In the genomic region with DNA sequence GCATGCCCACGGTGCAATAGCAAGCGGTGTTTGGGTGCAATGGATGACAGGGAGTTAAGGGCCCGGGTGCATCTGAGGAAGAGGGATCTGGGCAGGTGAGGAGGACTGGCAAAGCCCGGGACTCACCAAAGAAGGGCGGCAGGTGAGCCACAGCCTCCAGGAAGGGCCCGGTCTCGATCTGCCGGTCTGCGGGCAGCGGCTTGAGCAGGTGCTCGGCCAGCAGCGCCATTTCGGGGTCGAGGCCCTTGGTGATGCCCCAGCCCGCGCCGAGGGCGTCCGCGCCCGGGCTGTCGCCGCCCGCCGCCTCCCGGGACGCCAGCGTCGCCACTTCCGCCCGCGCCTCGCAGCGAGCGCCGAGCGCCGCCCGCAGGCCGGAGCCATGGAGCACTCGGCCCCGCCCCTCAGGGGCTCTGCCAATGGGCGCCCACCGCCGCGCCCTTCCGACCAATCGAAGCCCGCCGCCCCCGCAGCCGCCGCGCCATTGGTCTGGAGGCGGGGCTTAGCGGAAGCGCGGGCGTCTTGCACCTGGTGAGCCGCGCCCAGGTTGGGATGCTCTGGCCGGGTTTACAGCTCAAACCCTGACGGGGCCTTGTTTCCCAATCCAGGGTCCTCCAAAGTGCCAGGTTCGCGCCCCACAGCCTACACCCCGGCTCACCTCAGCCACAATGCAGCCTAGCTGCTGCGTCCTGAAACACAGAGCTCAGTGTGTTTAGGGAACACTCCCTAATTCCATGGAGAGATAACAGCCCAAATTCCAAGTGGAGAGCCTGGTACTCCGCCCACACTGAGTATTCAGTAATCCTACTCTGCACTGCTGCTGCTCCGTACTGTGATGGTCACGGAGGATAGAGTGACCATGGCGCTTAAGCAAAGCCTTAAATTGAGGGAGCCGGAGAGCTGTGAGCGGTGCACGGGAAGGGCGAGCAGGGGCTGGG, we compare ENCODE assay signal across 8 mouse cellular contexts. TPM values are rescaled to one million over a fixed set of nuclear protein-coding genes. Genes with fewer than 3 reads are reported as not detected.
A peak's percentile ranks its signal among the peaks of the same experiment; 100 is the strongest.
DNase-seq lines count a peak whose midpoint lies in the region; ATAC-seq and TF ChIP-seq lines count a peak whose summit lies in the region.

TSS of gene Gltp (minus strand) at position 352 of the 935 bp plus-strand sequence.

- no peak for TF ChIP-seq POLR2A in liver, adult 2 months (IDR thresholded peaks at IDR 0.05; ENCODE audit: extremely low read depth, insufficient read depth, low read length)
- peak; percentile 81 for TF ChIP-seq POLR2A in myocyte (IDR thresholded peaks at IDR 0.05; ENCODE audit: insufficient read length, low read depth)

- 0 out of 2 replicates have a peak, but pooled peaks cover 2% of the 10 kb centered on the region for H3K79me2 ChIP-seq in liver, adult 2 months (ENCODE audit: control insufficient read depth, insufficient read depth, low read length)
- H3K79me2 ChIP-seq in myocyte (ENCODE audit: control insufficient read depth, insufficient read depth) = no peaks in the 10 kb centered on the region

- TF ChIP-seq CTCF in liver, adult 2 months (IDR thresholded peaks at IDR 0.05; ENCODE audit: low read depth, low read length) = peak; percentile 30; the same call in 1 of the 2 replicates

- DNase-seq in A20 (ENCODE audit: low read depth, low spot score) = peak; percentile 96
- peak; percentile 97 for DNase-seq in brain, adult 2 months (ENCODE audit: low read depth, low spot score)
- peak; percentile 30 for DNase-seq in liver, adult 2 months (ENCODE audit: extremely low read depth, low read depth, low spot score)
- DNase-seq in splenic B cell, adult 2 months (ENCODE audit: low read depth, low spot score) = peak; percentile 96

- 4% methylated on average over 53 of the region's 75 CpGs for WGBS in heart, embryonic 11.5 days (ENCODE audit: insufficient replicate concordance)
- 5% methylated on average over 71 of the region's 75 CpGs for WGBS in kidney, embryonic 16.5 days
- 6% methylated on average over 74 of the region's 75 CpGs for WGBS in liver, adult 2 months

- H3ac ChIP-seq in myocyte (ENCODE audit: control insufficient read depth, insufficient read length) = peak within 1 kb of the TSS; percentile 26

- 0 out of 2 replicates have a peak within 1 kb of the TSS, but pooled peaks have one; percentile 15 for H3K27ac ChIP-seq in heart, embryonic 11.5 days (ENCODE audit: low read depth, low read length)
- H3K27ac ChIP-seq in kidney, embryonic 16.5 days (ENCODE audit: low read length) = peak within 1 kb of the TSS; percentile 50; the same call in 1 of the 2 replicates
- H3K27ac ChIP-seq in liver, adult 2 months (replicated peaks; ENCODE audit: insufficient read depth, low read depth, low read length) = no peak within 1 kb of the TSS

- no peaks in the 10 kb centered on the region for H3K36me3 ChIP-seq in heart, embryonic 11.5 days (ENCODE audit: control insufficient read depth, insufficient read depth, low read length)
- H3K36me3 ChIP-seq in kidney, embryonic 16.5 days (ENCODE audit: insufficient read depth, low read length) = no peaks in the 10 kb centered on the region
- H3K36me3 ChIP-seq in liver, adult 2 months (ENCODE audit: control insufficient read depth, insufficient read depth, low read length) = no peaks in the 10 kb centered on the region
- H3K36me3 ChIP-seq in myocyte (ENCODE audit: control insufficient read depth, insufficient read depth) = no peaks in the 10 kb centered on the region
- no peaks in the 10 kb centered on the region for H3K36me3 ChIP-seq in splenic B cell, adult 2 months (ENCODE audit: control insufficient read depth, insufficient read depth, low read length, poor library complexity, severe bottlenecking)

- ATAC-seq in erythroblast, adult 5-6 weeks (replicated peaks; ENCODE audit: low FRiP score, poor library complexity, severe bottlenecking) = peak; percentile 95
- peak; percentile 93 for ATAC-seq in heart, embryonic 11.5 days (replicated peaks; ENCODE audit: insufficient number of reproducible peaks, low FRiP score, low TSS enrichment)
- ATAC-seq in kidney, embryonic 16.5 days (ENCODE audit: low FRiP score, low TSS enrichment) = peak; percentile 94

- H3K4me1 ChIP-seq in heart, embryonic 11.5 days (ENCODE audit: control insufficient read depth, insufficient read depth, low read length) = peaks cover 14% of the 10 kb centered on the region
- H3K4me1 ChIP-seq in kidney, embryonic 16.5 days (ENCODE audit: insufficient read depth, low read length) = peaks cover 21% of the 10 kb centered on the region
- peaks cover 3% of the 10 kb centered on the region; the same call in 1 of the 2 replicates for H3K4me1 ChIP-seq in liver, adult 2 months (ENCODE audit: control insufficient read depth, insufficient read depth, low read length)

- peak within 1 kb of the TSS; percentile 80 for H3K4me3 ChIP-seq in heart, embryonic 11.5 days (ENCODE audit: low read depth, low read length)
- peak within 1 kb of the TSS; percentile 65 for H3K4me3 ChIP-seq in kidney, embryonic 16.5 days (ENCODE audit: low read length)
- H3K4me3 ChIP-seq in liver, adult 2 months (ENCODE audit: insufficient read depth, low read depth, low read length) = peak within 1 kb of the TSS; percentile 81
- H3K4me3 ChIP-seq in myocyte = peak within 1 kb of the TSS; percentile 44

- no peaks in the 10 kb centered on the region for H3K27me3 ChIP-seq in heart, embryonic 11.5 days (ENCODE audit: control insufficient read depth, insufficient read depth, low read length)
- no peaks in the 10 kb centered on the region for H3K27me3 ChIP-seq in kidney, embryonic 16.5 days (ENCODE audit: insufficient read depth, low read length)
- H3K27me3 ChIP-seq in liver, adult 2 months (ENCODE audit: control insufficient read depth, insufficient read depth, low read length) = no peaks in the 10 kb centered on the region
- peaks cover 13% of the 10 kb centered on the region for H3K27me3 ChIP-seq in myocyte (ENCODE audit: control insufficient read depth, insufficient read depth, insufficient read length)
- no peaks in the 10 kb centered on the region for H3K27me3 ChIP-seq in splenic B cell, adult 2 months (ENCODE audit: control insufficient read depth, insufficient read depth, low read length, poor library complexity, severe bottlenecking)

- no peaks in the 10 kb centered on the region for H3K9me3 ChIP-seq in heart, embryonic 11.5 days (replicated peaks; ENCODE audit: control insufficient read depth, low read length)
- H3K9me3 ChIP-seq in kidney, embryonic 16.5 days (ENCODE audit: low read length) = no peaks in the 10 kb centered on the region

- peak within 1 kb of the TSS; percentile 82 for H3K9ac ChIP-seq in heart, embryonic 11.5 days (ENCODE audit: low read depth, low read length)
- H3K9ac ChIP-seq in kidney, embryonic 16.5 days (replicated peaks; ENCODE audit: low read length) = peak within 1 kb of the TSS; percentile 86
- H3K9ac ChIP-seq in liver, adult 2 months (ENCODE audit: low read depth, low read length) = peak within 1 kb of the TSS; percentile 85

- H3K4me2 ChIP-seq in heart, embryonic 11.5 days = peak within 1 kb of the TSS; percentile 99
- peak within 1 kb of the TSS; percentile 93 for H3K4me2 ChIP-seq in kidney, embryonic 16.5 days (replicated peaks; ENCODE audit: low read depth, low read length)
- peak within 1 kb of the TSS; percentile 92 for H3K4me2 ChIP-seq in myocyte (ENCODE audit: low read depth)

TF ChIP-seq in myocyte, 11 proteins besides CTCF, POLR2A, EP300 and RAD21:
- TF ChIP-seq CEBPB (IDR thresholded peaks at IDR 0.05; ENCODE audit: insufficient read depth, poor library complexity, severe bottlenecking) (no peak), MYOG (IDR thresholded peaks at IDR 0.05; ENCODE audit: control insufficient read depth in 1 of 3, insufficient read depth in 1 of 3, insufficient read length in 2 of 3, low read depth in 2 of 3) (peak in 1 of 3 experiments; percentile 30), MYOD1 (IDR thresholded peaks at IDR 0.05; ENCODE audit: control insufficient read depth in 1 of 3, insufficient read length in 2 of 3, low read depth in 2 of 3) (peak in 2 of 3 experiments; percentile 27 to 56), SRF (IDR thresholded peaks at IDR 0.05; ENCODE audit: control insufficient read depth, insufficient read length, low read depth) (no peak), TCF12 (IDR thresholded peaks at IDR 0.05; ENCODE audit: insufficient read depth, poor library complexity, severe bottlenecking) (no peak), USF1 (IDR thresholded peaks at IDR 0.05; ENCODE audit: low read depth) (no peak), MAX (IDR thresholded peaks at IDR 0.05; ENCODE audit: low read depth) (no peak), TCF3 (IDR thresholded peaks at IDR 0.05; ENCODE audit: insufficient read length, low read depth) (no peak), E2F4 (IDR thresholded peaks at IDR 0.05; ENCODE audit: insufficient read depth) (peak; percentile 77), REST (IDR thresholded peaks at IDR 0.05; ENCODE audit: insufficient read depth, insufficient read length) (no peak), POLR2AphosphoS2 (IDR thresholded peaks at IDR 0.05; ENCODE audit: insufficient read length, low read depth) (peak; percentile 61)

RNA-seq across cellular contexts. Expression of gene Gltp, which starts in this region (rescaled TPM):
- 54.8 and 68.4 TPM in 2 replicates for total RNA-seq in erythroblast, adult 5-6 weeks (2015; ENCODE audit: low replicate concordance)
- 13.0 and 31.2 TPM in 2 replicates for total RNA-seq in erythroblast, adult 5-6 weeks (2017; ENCODE audit: low replicate concordance)
- 55.7 and 57.1 TPM in 2 replicates for polyA plus RNA-seq in heart, embryonic 11.5 days (2014; fragmentation: Nextera tagmentation; extraction: Ambion mirVana)
- polyA plus RNA-seq in kidney, embryonic 16.5 days (2015; fragmentation: Nextera tagmentation; extraction: Ambion mirVana) = 86.0 and 89.6 TPM in 2 replicates
- total RNA-seq in liver, adult 2 months (2014; rRNA removed) = 3.1 and 4.4 TPM in 2 replicates
- polyA plus RNA-seq in liver, adult 2 months (2012; rRNA removed) = 5.1 and 7.9 TPM in 2 replicates
- 45.2 TPM for polyA plus RNA-seq in myocyte (2012; fragmentation: generic; extraction: Trizol)

Comparison
In these comparisons a context has a peak if more than half of its experiments do, and no peak if none do; other contexts are left out.
1. DNase-seq: peak in every context shown above with its lines; median percentile 97 in brain, adult 2 months; 96 in A20; 96 in splenic B cell, adult 2 months; 30 in liver, adult 2 months.